Comparison of ENCODE assay signal across 8 mouse cellular contexts in genomic region chr17:50509251-50510104, GRCm38 (mm10). TPM values are rescaled to one million over a fixed set of nuclear protein-coding genes. Genes with fewer than 3 reads are reported as not detected.
DNase-seq lines count a peak whose midpoint lies in the region; ATAC-seq and TF ChIP-seq lines count a peak whose summit lies in the region.

Plcl2 (plus strand) TSS chr17:50509403.

- peak within 1 kb of the TSS; percentile 83 for H3K9ac ChIP-seq in intestine, postnatal 0 days (ENCODE audit: low read depth, low read length)
- peak within 1 kb of the TSS; percentile 88 for H3K9ac ChIP-seq in limb, embryonic 12.5 days (replicated peaks)
- H3K9ac ChIP-seq in midbrain, embryonic 13.5 days (replicated peaks): peak within 1 kb of the TSS; percentile 95

- H3K9me3 ChIP-seq in embryonic facial prominence, embryonic 10.5 days: no peaks in the 10 kb centered on the region
- no peaks in the 10 kb centered on the region for H3K9me3 ChIP-seq in intestine, postnatal 0 days (ENCODE audit: control insufficient read depth)
- no peaks in the 10 kb centered on the region for H3K9me3 ChIP-seq in limb, embryonic 12.5 days
- H3K9me3 ChIP-seq in midbrain, embryonic 13.5 days: no peaks in the 10 kb centered on the region

- H3K36me3 ChIP-seq in embryonic facial prominence, embryonic 10.5 days (replicated peaks): no peaks in the 10 kb centered on the region
- H3K36me3 ChIP-seq in intestine, postnatal 0 days (ENCODE audit: control insufficient read depth, insufficient read depth): no peaks in the 10 kb centered on the region
- no peaks in the 10 kb centered on the region for H3K36me3 ChIP-seq in limb, embryonic 12.5 days
- H3K36me3 ChIP-seq in midbrain, embryonic 13.5 days: no peaks in the 10 kb centered on the region
- H3K36me3 ChIP-seq in small intestine, adult 2 months (ENCODE audit: control insufficient read depth, insufficient read depth, low read length): no peaks in the 10 kb centered on the region

- ATAC-seq in intestine, postnatal 0 days: peak; percentile 39
- ATAC-seq in limb, embryonic 12.5 days (ENCODE audit: insufficient number of reproducible peaks, insufficient read depth, low FRiP score, low TSS enrichment, low read depth): peak; percentile 48
- ATAC-seq in midbrain, embryonic 13.5 days: peak; percentile 79

- peak within 1 kb of the TSS; percentile 90 for H3K4me2 ChIP-seq in intestine, postnatal 0 days (replicated peaks; ENCODE audit: low read depth)
- H3K4me2 ChIP-seq in limb, embryonic 12.5 days: peak within 1 kb of the TSS; percentile 72
- H3K4me2 ChIP-seq in midbrain, embryonic 13.5 days (replicated peaks): peak within 1 kb of the TSS; percentile 70

- no peak for TF ChIP-seq CTCF in intestine, postnatal 0 days (IDR thresholded peaks at IDR 0.05; ENCODE audit: low read depth)
- TF ChIP-seq CTCF in small intestine, adult 2 months (IDR thresholded peaks at IDR 0.05; ENCODE audit: extremely low read depth, insufficient read length, insufficient replicate concordance, low read depth, low read length): no peak

- no peak for TF ChIP-seq POLR2A in small intestine, adult 2 months (IDR thresholded peaks at IDR 0.05; ENCODE audit: low read depth, low read length)

- H3K27ac ChIP-seq in embryonic facial prominence, embryonic 10.5 days (replicated peaks): peak within 1 kb of the TSS; percentile 95
- peak within 1 kb of the TSS; percentile 83 for H3K27ac ChIP-seq in intestine, postnatal 0 days (ENCODE audit: low read depth, low read length)
- H3K27ac ChIP-seq in limb, embryonic 12.5 days: peak within 1 kb of the TSS; percentile 83
- H3K27ac ChIP-seq in midbrain, embryonic 13.5 days: peak within 1 kb of the TSS; percentile 96
- peak within 1 kb of the TSS; percentile 67 for H3K27ac ChIP-seq in small intestine, adult 2 months (ENCODE audit: insufficient read depth, low read depth, low read length)

- H3K27me3 ChIP-seq in embryonic facial prominence, embryonic 10.5 days (replicated peaks; ENCODE audit: low read depth, poor library complexity, severe bottlenecking): 0 out of 2 replicates have a peak, but pooled peaks cover 10% of the 10 kb centered on the region
- H3K27me3 ChIP-seq in intestine, postnatal 0 days (replicated peaks; ENCODE audit: control insufficient read depth, insufficient read depth, low read length): no peaks in the 10 kb centered on the region
- peaks cover 9% of the 10 kb centered on the region; the same call in 1 of the 2 replicates for H3K27me3 ChIP-seq in limb, embryonic 12.5 days
- peaks cover 2% of the 10 kb centered on the region; the same call in 1 of the 2 replicates for H3K27me3 ChIP-seq in midbrain, embryonic 13.5 days
- H3K27me3 ChIP-seq in small intestine, adult 2 months (ENCODE audit: control insufficient read depth, insufficient read depth, low read length): no peaks in the 10 kb centered on the region

- peak; percentile 97 for DNase-seq in heart, adult 11 months
- DNase-seq in heart, adult 8-10 months (ENCODE audit: low spot score): no peak
- DNase-seq in embryonic facial prominence, embryonic 10.5 days (ENCODE audit: low spot score): peak; percentile 77
- DNase-seq in gastrocnemius, postnatal 4 days (ENCODE audit: low spot score in 2 of 2): peak; percentile 38 to 66

- peak within 1 kb of the TSS; percentile 90 for H3K4me3 ChIP-seq in embryonic facial prominence, embryonic 10.5 days
- H3K4me3 ChIP-seq in intestine, postnatal 0 days (ENCODE audit: low read depth, low read length): peak within 1 kb of the TSS; percentile 94
- H3K4me3 ChIP-seq in limb, embryonic 12.5 days (replicated peaks): peak within 1 kb of the TSS; percentile 89
- H3K4me3 ChIP-seq in midbrain, embryonic 13.5 days (replicated peaks): peak within 1 kb of the TSS; percentile 88
- peak within 1 kb of the TSS; percentile 95 for H3K4me3 ChIP-seq in small intestine, adult 2 months (ENCODE audit: low read depth, low read length)

- under 1% methylated on average over 90 of the region's 95 CpGs for WGBS in embryonic facial prominence, embryonic 10.5 days
- WGBS in intestine, postnatal 0 days: under 1% methylated on average over 68 of the region's 95 CpGs
- WGBS in limb, embryonic 12.5 days: 1% methylated on average over 82 of the region's 95 CpGs
- under 1% methylated on average over 82 of the region's 95 CpGs for WGBS in midbrain, embryonic 13.5 days
- under 1% methylated on average over 89 of the region's 95 CpGs for WGBS in small intestine, adult 2 months

- H3K4me1 ChIP-seq in embryonic facial prominence, embryonic 10.5 days: peaks cover 22% of the 10 kb centered on the region
- no peaks in the 10 kb centered on the region for H3K4me1 ChIP-seq in intestine, postnatal 0 days (replicated peaks; ENCODE audit: control insufficient read depth, insufficient read depth, low read length)
- peaks cover 9% of the 10 kb centered on the region for H3K4me1 ChIP-seq in limb, embryonic 12.5 days (replicated peaks)
- H3K4me1 ChIP-seq in midbrain, embryonic 13.5 days (replicated peaks): peaks cover 21% of the 10 kb centered on the region
- H3K4me1 ChIP-seq in small intestine, adult 2 months (ENCODE audit: control insufficient read depth, insufficient read depth, insufficient read length, low read length): peaks cover 15% of the 10 kb centered on the region

RNA-seq across cellular contexts. Expression of gene Plcl2, which starts in this region (rescaled TPM):
- total RNA-seq in heart, adult 8-10 months (2022): 10 to 100 TPM in 1 of 4 experiments, 1 to 10 TPM in 3; 8.3 to 10.7 (median 9.3) TPM
- 5.1 and 6.0 TPM in 2 replicates for polyA plus RNA-seq in embryonic facial prominence, embryonic 10.5 days (2016; fragmentation: Nextera tagmentation; extraction: Ambion mirVana)
- total RNA-seq in gastrocnemius, postnatal 4 days (2021): 10 to 100 TPM; 32.9 to 34.0 TPM
- polyA plus RNA-seq in intestine, postnatal 0 days (2015; fragmentation: Nextera tagmentation; extraction: Ambion mirVana): 4.3 and 4.8 TPM in 2 replicates
- polyA plus RNA-seq in limb, embryonic 12.5 days (2016; fragmentation: Nextera tagmentation; extraction: Ambion mirVana): 4.9 and 5.2 TPM in 2 replicates
- 7.5 and 8.0 TPM in 2 replicates for polyA plus RNA-seq in midbrain, embryonic 13.5 days (2015; fragmentation: Nextera tagmentation; extraction: Ambion mirVana)
- polyA plus RNA-seq in small intestine, adult 2 months (2012; rRNA removed): 2.6 and 6.7 TPM in 2 replicates
